Mouse (Mus musculus): ENCODE measurements around the gene Trex1. TPM values are rescaled to one million over a fixed set of nuclear protein-coding genes. Genes with fewer than 3 reads are reported as not detected.

The Trex1 gene
- total and polyA plus RNA-seq, 3 experiments = 12.6 to 55.2 (median 13.3) TPM

DNA sequence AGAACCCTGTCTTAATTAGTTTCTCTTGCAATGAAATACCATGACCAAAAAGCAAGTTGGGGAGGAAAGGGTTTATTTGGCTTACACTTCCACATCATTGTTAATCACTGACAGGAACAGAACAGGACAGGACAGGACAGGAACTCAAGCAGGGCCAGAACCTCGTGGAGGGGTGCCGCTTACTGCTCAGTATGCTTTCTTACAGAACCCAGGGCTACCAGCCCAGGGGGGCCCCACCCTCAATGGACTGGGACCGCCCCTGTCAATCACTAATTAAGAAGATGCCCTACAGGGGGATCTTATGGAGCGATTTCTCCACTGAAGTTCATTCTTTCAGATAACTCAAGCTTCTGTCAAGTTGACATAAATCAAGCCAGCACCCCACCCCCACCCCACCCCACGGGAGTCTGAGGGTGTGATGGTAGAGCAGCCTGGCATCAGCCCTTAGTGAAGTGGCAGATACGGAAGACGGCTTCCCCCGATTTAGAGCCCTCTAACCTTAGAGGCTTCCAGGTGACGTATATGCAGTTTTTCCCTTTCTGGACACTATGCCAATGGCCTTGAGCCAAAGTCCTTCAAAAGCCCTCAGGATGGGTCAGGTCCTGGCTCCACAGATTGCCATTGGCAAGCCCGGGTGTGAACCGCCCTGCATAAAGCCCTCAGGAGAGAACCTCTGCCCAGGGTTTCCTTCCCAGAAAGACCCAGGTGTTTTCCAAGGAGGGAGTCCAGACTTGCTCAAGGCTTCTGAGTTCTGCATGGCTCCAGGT lies 34.4 kb upstream of the Trex1 start:
- Histone ChIP-seq H3K4me1 (ENCODE audit: control insufficient read depth, insufficient read depth, low read length) (peaks cover 7% of the 10 kb centered on the region), H3K36me3 (ENCODE audit: control insufficient read depth, insufficient read depth, low read length) (no peaks in the 10 kb centered on the region), H3K9ac (ENCODE audit: low read depth, low read length) (no peak overlapping the region), H3K27ac (no peak overlapping the region), H3K4me3 (no peak overlapping the region), H3K79me2 (replicated peaks; ENCODE audit: control insufficient read depth, insufficient read depth, low read length) (no peaks in the 10 kb centered on the region), H3K27me3 (ENCODE audit: control insufficient read depth, insufficient read depth, low read length) (no peaks in the 10 kb centered on the region)
- 29% methylated on average over 11 of the region's 11 CpGs for WGBS
- DNase-seq = peak in 1 of 2 experiments; percentile 35
- intact Hi-C loops (cut with DNase I) = no loop called here
- no peak for TF ChIP-seq POLR2A (IDR thresholded peaks at IDR 0.05; ENCODE audit: insufficient read depth, low read depth, low read length)
- TF ChIP-seq EP300 (IDR thresholded peaks at IDR 0.05; ENCODE audit: insufficient read depth, low read depth, low read length) = no peak
- TF ChIP-seq CTCF (IDR thresholded peaks at IDR 0.05) = no peak

DNA sequence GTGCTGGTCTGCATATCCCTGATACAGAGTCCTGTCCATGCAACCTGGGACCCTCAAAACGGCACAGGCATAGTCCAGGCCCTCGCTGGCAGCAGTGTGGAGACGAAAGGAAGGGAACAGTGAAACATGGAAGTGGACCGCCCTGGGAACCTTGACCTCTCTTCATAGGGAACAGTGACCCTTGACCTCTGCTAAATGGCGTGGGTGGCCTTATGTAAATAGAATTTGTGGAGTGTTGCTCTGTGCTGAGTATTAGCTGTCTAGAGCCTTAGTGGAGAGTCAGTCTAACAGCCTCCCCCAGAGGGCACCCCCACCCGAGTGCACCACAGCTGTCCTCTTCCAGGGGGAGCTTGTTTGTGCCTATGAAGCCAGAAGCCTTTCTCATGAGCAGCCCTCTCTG lies 33.3 kb upstream of the Trex1 start:
- H3K4me3 ChIP-seq = no peak overlapping the region
- TF ChIP-seq EP300 (IDR thresholded peaks at IDR 0.05; ENCODE audit: insufficient read depth, low read depth, low read length) (no peak), POLR2A (IDR thresholded peaks at IDR 0.05; ENCODE audit: insufficient read depth, low read depth, low read length) (no peak), CTCF (IDR thresholded peaks at IDR 0.05) (no peak)
- H3K27me3 ChIP-seq (ENCODE audit: control insufficient read depth, insufficient read depth, low read length) = no peaks in the 10 kb centered on the region
- WGBS = 74% methylated on average over 6 of the region's 6 CpGs
- intact Hi-C loops (cut with DNase I) = no loop called here
- no peaks in the 10 kb centered on the region for H3K36me3 ChIP-seq (ENCODE audit: control insufficient read depth, insufficient read depth, low read length)
- no peak for DNase-seq
- no peaks in the 10 kb centered on the region for H3K79me2 ChIP-seq (replicated peaks; ENCODE audit: control insufficient read depth, insufficient read depth, low read length)
- H3K9ac ChIP-seq (ENCODE audit: low read depth, low read length) = no peak overlapping the region
- H3K4me1 ChIP-seq (ENCODE audit: control insufficient read depth, insufficient read depth, low read length) = peaks cover 6% of the 10 kb centered on the region; the same call in 1 of the 2 replicates
- H3K27ac ChIP-seq = no peak overlapping the region

DNA sequence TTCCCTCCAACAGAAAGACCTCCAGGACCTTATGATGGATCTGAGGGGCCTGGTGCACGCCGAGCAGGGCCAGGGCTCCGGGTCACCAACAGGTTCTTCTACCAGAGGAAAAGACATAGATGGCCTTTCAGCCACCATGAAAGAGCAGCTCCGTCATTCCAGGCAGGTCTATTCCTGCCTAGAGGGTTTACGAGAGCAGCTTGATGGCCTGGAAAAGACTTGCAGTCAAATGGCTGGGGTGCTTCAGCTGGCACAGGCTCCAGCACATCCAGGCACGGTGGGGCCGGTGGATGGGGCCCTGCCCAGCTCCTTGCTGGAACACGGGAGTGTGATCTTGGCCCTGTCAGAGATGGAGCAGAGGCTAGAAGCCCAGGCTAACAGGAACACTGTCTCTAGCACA lies 32.3 kb upstream of the Trex1 start:
- no peak for TF ChIP-seq EP300 (IDR thresholded peaks at IDR 0.05; ENCODE audit: insufficient read depth, low read depth, low read length)
- TF ChIP-seq CTCF (IDR thresholded peaks at IDR 0.05) = no peak
- TF ChIP-seq POLR2A (IDR thresholded peaks at IDR 0.05; ENCODE audit: insufficient read depth, low read depth, low read length) = no peak
- 92% methylated on average over 8 of the region's 8 CpGs for WGBS
- intact Hi-C loops (cut with DNase I) = no loop called here

DNA sequence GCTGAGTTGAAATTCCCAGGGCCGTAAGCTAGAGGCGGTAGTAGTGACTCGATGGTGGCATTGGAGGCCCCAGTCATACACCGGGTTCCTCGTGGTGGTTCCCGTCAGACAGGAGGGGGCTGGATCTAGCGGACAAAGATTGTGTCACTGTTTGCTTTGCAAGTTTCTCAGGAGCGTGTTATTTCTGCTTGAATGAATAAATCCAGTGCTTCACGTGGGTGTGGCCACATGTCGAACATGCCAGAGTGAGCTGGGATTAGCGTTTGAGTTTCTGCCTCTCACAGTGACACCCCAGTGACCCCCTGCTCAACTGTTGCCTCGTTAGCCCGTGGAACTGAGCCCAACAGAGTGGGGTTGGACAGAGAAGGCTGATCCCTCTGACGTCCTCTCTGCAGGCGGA lies 30.9 kb upstream of the Trex1 start:
- no peak overlapping the region for H3K27ac ChIP-seq
- no peaks in the 10 kb centered on the region for H3K36me3 ChIP-seq (ENCODE audit: control insufficient read depth, insufficient read depth, low read length)
- H3K79me2 ChIP-seq (replicated peaks; ENCODE audit: control insufficient read depth, insufficient read depth, low read length) = no peaks in the 10 kb centered on the region
- no peak overlapping the region for H3K9ac ChIP-seq (ENCODE audit: low read depth, low read length)
- no peak overlapping the region for H3K4me3 ChIP-seq
- WGBS = 86% methylated on average over 15 of the region's 15 CpGs
- TF ChIP-seq CTCF (IDR thresholded peaks at IDR 0.05) (no peak), EP300 (IDR thresholded peaks at IDR 0.05; ENCODE audit: insufficient read depth, low read depth, low read length) (no peak), POLR2A (IDR thresholded peaks at IDR 0.05; ENCODE audit: insufficient read depth, low read depth, low read length) (no peak)
- H3K4me1 ChIP-seq (ENCODE audit: control insufficient read depth, insufficient read depth, low read length) = peaks cover 6% of the 10 kb centered on the region; the same call in 1 of the 2 replicates
- intact Hi-C loops (cut with DNase I) = no loop called here
- no peak for DNase-seq
- no peaks in the 10 kb centered on the region for H3K27me3 ChIP-seq (ENCODE audit: control insufficient read depth, insufficient read depth, low read length)

More for the DNA sequence above, 32.3 kb upstream of the Trex1 start:
- Histone ChIP-seq H3K9ac (ENCODE audit: low read depth, low read length) (no peak overlapping the region), H3K27ac (no peak overlapping the region), H3K36me3 (ENCODE audit: control insufficient read depth, insufficient read depth, low read length) (no peaks in the 10 kb centered on the region), H3K4me1 (ENCODE audit: control insufficient read depth, insufficient read depth, low read length) (peaks cover 6% of the 10 kb centered on the region; the same call in 1 of the 2 replicates), H3K27me3 (ENCODE audit: control insufficient read depth, insufficient read depth, low read length) (no peaks in the 10 kb centered on the region), H3K79me2 (replicated peaks; ENCODE audit: control insufficient read depth, insufficient read depth, low read length) (no peaks in the 10 kb centered on the region), H3K4me3 (no peak overlapping the region)
- no peak for DNase-seq

DNA sequence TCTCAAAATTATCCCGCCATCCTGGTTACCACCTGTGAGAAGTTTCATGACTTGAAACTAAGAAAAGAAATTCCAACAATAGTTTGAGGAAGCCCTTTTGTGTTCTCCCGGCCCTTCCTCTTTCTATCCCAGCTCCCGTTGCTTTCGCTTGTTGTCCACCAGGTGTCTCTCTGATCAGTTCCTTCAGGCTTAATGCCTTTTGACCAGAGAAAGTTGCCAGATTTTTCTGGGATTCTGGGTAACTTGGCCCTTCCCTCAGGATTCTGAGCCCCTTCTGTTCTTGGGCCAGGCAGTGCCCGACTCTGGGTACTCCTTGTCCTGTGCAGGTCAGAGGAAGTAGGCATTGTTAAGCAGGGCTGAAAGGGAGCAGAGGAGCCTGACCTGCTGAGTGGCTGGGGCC lies 28.5 kb upstream of the Trex1 start:
- Histone ChIP-seq H3K27me3 (ENCODE audit: control insufficient read depth, insufficient read depth, low read length) (no peaks in the 10 kb centered on the region), H3K79me2 (replicated peaks; ENCODE audit: control insufficient read depth, insufficient read depth, low read length) (no peaks in the 10 kb centered on the region), H3K36me3 (ENCODE audit: control insufficient read depth, insufficient read depth, low read length) (no peaks in the 10 kb centered on the region), H3K27ac (no peak overlapping the region), H3K9ac (ENCODE audit: low read depth, low read length) (peak overlapping the region; percentile 14; the same call in 1 of the 2 replicates), H3K4me1 (ENCODE audit: control insufficient read depth, insufficient read depth, low read length) (peaks cover 5% of the 10 kb centered on the region; the same call in 1 of the 2 replicates), H3K4me3 (no peak overlapping the region)
- TF ChIP-seq EP300 (IDR thresholded peaks at IDR 0.05; ENCODE audit: insufficient read depth, low read depth, low read length) (no peak), CTCF (IDR thresholded peaks at IDR 0.05) (peak; percentile 84)
- WGBS = 10% methylated on average over 5 of the region's 5 CpGs
- DNase-seq = peak in 1 of 2 experiments; percentile 36
- intact Hi-C loops (cut with DNase I) = loop anchor here (1.0 to 5.0 kb wide), 2 partner anchors 34 to 774 kb away; no protein-coding TSS in a partner anchor

DNA sequence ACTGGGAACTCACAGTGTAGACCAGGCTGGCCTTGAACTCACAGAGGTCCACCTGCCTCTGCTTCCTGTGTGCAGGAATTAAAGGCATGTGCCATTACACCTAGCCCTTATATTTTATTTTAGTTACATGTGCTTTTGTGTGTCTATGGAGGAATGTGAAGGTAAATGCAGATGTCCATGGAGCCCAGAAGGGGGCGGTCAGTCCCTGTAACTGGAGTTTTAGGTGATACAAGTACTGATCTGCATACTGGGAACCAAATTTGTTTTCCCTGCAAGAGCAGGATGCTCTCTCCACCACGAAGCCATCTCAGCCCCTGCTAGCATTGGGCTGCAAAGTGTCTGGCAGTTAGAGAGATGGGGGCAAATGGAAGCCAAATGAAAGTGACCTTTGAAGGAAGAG lies 25.4 kb upstream of the Trex1 start:
- Histone ChIP-seq H3K4me3 (no peak overlapping the region), H3K79me2 (replicated peaks; ENCODE audit: control insufficient read depth, insufficient read depth, low read length) (no peaks in the 10 kb centered on the region), H3K36me3 (ENCODE audit: control insufficient read depth, insufficient read depth, low read length) (peaks cover 9% of the 10 kb centered on the region; the same call in 1 of the 2 replicates), H3K27ac (no peak overlapping the region), H3K4me1 (ENCODE audit: control insufficient read depth, insufficient read depth, low read length) (peaks cover 7% of the 10 kb centered on the region), H3K9ac (ENCODE audit: low read depth, low read length) (no peak overlapping the region), H3K27me3 (ENCODE audit: control insufficient read depth, insufficient read depth, low read length) (no peaks in the 10 kb centered on the region)
- no peak for DNase-seq
- 23% methylated on average over 2 of the region's 2 CpGs for WGBS
- intact Hi-C loops (cut with DNase I) = loop anchor here (5.0 kb wide), 1 partner anchor 777 kb away; no protein-coding TSS in a partner anchor
- TF ChIP-seq CTCF (IDR thresholded peaks at IDR 0.05) (peak; percentile 60), EP300 (IDR thresholded peaks at IDR 0.05; ENCODE audit: insufficient read depth, low read depth, low read length) (no peak)

All from heart, adult 2 months (tissue).